Mouse (Mus musculus) bone marrow, adult 2 months (tissue): ENCODE data around the gene Tango6.

Source experiments
- CTCF ChIP-seq: fragments of 200-500 bp; IDR thresholded peaks from 2 replicates; pipeline ENCODE4 v1.5.1; 2011; ENCODE audit warnings: low read length, control low read depth; ENCODE audit not compliant: control insufficient read depth, insufficient read depth
- POLR2A ChIP-seq: fragments of 200-500 bp; IDR thresholded peaks from 2 replicates; pipeline ENCODE4 v1.6.1; 2011; ENCODE audit warnings: low read depth, mild to moderate bottlenecking, control low read depth, low read length, borderline replicate concordance; ENCODE audit not compliant: control insufficient read depth

GRCm38 (mm10) chr8:106765570-106765969 lies 82.7 kb downstream of the Tango6 start:
- TF ChIP-seq CTCF, result no peak
- TF ChIP-seq POLR2A, result no peak
